Mouse (Mus musculus) ES-Bruce4 (cell line): ENCODE results near the gene Olfr338. TPM values are rescaled to one million over a fixed set of nuclear protein-coding genes. Genes with fewer than 3 reads are reported as not detected.
"Not testable (repeated sequence)": the region's sequence is repeated elsewhere in the genome, so short reads cannot be mapped to it uniquely, and the experiment has no call there.

Experiments used
- H3K27ac ChIP-seq: 2 replicates; pipeline ENCODE4 v1.5.1; 2012; ENCODE audit warnings: low read length, inconsistent platforms; ENCODE audit not compliant: insufficient read depth
- H3K27me3 ChIP-seq: 2 replicates; pipeline ENCODE4 v1.6.1; 2012; ENCODE audit warnings: mild to moderate bottlenecking, low read length, inconsistent platforms; ENCODE audit not compliant: control insufficient read depth, poor library complexity, insufficient read depth, severe bottlenecking
- H3K36me3 ChIP-seq: 2 replicates; pipeline ENCODE4 v1.6.1; 2012; ENCODE audit warnings: inconsistent platforms, mild to moderate bottlenecking, low read length, moderate library complexity; ENCODE audit not compliant: control insufficient read depth, poor library complexity, insufficient read depth, severe bottlenecking
- H3K4me1 ChIP-seq: one replicate; pipeline ENCODE4 v1.8.1; 2011; ENCODE audit warnings: low read length; ENCODE audit not compliant: control insufficient read depth, insufficient read depth
- H3K4me3 ChIP-seq: 2 replicates; pipeline ENCODE4 v1.5.1; 2011; ENCODE audit warnings: low read depth, mild to moderate bottlenecking, low read length
- H3K9ac ChIP-seq: 2 replicates; pipeline ENCODE4 v1.6.1; 2012; ENCODE audit warnings: low read depth, mild to moderate bottlenecking, inconsistent platforms; ENCODE audit not compliant: poor library complexity, severe bottlenecking
- H3K9me3 ChIP-seq: replicated peaks from 2 replicates; pipeline ENCODE4 v1.6.1; 2012; ENCODE audit warnings: mild to moderate bottlenecking, low read length, inconsistent platforms; ENCODE audit not compliant: control insufficient read depth, poor library complexity, insufficient read depth, severe bottlenecking
- CTCF ChIP-seq: IDR thresholded peaks from one replicate; pipeline ENCODE4 v1.8.1; 2011; ENCODE audit warnings: low read depth, low read length
- EP300 ChIP-seq: IDR thresholded peaks from 2 replicates; pipeline ENCODE4 v1.6.1; 2011; ENCODE audit warnings: low read depth, low read length; ENCODE audit not compliant: insufficient read depth
- POLR2A ChIP-seq: IDR thresholded peaks from one replicate; pipeline ENCODE4 v1.8.1; 2011; ENCODE audit warnings: low read length; ENCODE audit not compliant: insufficient read depth
- polyA plus RNA-seq: library from polyadenylated mRNA; stranded (reverse); fragments of >200 nt; gene quantifications from 2 replicates; pipeline ENCODE4 v1.2.4, GENCODE M21; 2011; ENCODE audit warnings: low read depth; ENCODE audit not compliant: missing spikeins, insufficient read depth, insufficient read length

Gene Olfr338
- not detected in 2 replicates for polyA plus RNA-seq

GRCm38 (mm10) chr2:36373219-36373618 is at the start of gene Olfr338:
TSS of gene Olfr338 (plus strand) at chr2:36373519.
- Histone ChIP-seq H3K4me1 (no peaks in the 10 kb centered on the region), H3K27me3 (no peaks in the 10 kb centered on the region), H3K4me3 (no peak within 1 kb of the TSS), H3K9ac (no peak within 1 kb of the TSS), H3K36me3 (no peaks in the 10 kb centered on the region), H3K27ac (no peak within 1 kb of the TSS), H3K9me3 (no peaks in the 10 kb centered on the region)
- no peak for TF ChIP-seq POLR2A
- TF ChIP-seq CTCF, result no peak
- no peak for TF ChIP-seq EP300

DNA sequence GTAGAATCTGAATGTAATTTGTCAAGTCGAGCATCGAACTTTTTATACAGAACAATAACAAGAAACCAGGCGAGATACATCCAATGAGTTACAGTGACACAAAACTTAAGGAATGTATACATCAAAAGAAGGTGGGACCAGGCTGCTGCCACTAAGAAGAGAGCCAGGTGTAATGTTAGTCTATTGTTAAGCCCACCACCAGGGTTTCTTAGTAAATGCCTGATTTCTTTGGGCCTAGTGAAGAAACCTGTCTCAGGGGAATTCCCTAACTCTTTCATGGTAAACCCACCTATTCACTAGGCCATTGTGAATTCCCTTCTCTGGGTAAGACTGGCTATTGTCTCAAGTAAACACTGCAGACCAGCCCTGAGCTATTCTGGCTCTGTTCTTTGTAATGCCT is 41.9 kb downstream of the Olfr338 start:
- H3K9ac ChIP-seq, H3K4me1 ChIP-seq: not testable (repeated sequence)

DNA sequence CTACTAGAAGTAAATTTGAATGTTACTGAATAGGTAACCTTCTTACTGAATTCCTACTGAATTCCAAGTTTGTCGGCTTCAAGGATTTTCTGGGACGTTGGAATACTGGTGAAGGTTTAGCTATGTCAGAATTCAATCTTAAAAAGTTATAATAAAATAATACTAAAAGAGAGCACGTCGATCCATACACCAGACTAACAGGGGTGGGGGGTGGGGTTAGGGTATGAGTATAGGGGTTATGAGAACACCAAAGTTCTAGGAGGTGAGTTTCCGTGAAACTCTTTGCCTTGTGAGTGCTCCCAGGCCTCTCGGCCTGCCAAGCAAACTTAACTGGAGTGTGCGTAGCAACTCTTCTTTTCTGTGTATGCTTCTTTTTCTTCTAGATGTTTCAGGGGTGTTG is 42.3 kb downstream of the Olfr338 start:
- H3K27ac ChIP-seq, result peak overlapping the region; percentile 93
- not testable (repeated sequence) for H3K4me1 ChIP-seq, H3K36me3 ChIP-seq, H3K27me3 ChIP-seq, H3K4me3 ChIP-seq, H3K9ac ChIP-seq
- peaks cover 13% of the 10 kb centered on the region for H3K9me3 ChIP-seq

More for the DNA sequence above, 41.9 kb downstream of the Olfr338 start:
- not testable (repeated sequence) for H3K36me3 ChIP-seq, H3K4me3 ChIP-seq, H3K27me3 ChIP-seq
- H3K9me3 ChIP-seq, result peaks cover 13% of the 10 kb centered on the region
- H3K27ac ChIP-seq, result peak overlapping the region; percentile 96

DNA sequence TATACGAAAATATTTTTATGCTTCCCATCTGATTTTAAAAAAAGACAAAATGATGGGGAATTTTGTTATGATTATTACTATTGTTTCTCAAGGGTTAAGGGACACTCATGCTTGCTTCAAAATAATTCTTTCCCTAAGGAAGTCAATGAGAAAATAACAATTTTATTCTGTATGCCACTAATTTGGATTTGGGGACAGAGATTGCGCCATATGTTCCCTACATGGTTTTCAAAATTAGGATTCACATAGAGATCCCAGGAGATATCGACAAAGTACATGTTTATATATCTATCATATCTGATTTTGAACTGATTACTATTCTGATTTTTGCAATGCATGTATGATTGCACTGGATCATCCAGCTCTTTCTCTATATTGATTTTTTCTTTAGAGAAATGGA is 45.3 kb downstream of the Olfr338 start, which contains the start of gene Olfr339:
TSS of gene Olfr339 (plus strand) at position 301 of the 400 bp plus-strand sequence.
- no peaks in the 10 kb centered on the region for H3K4me1 ChIP-seq
- no peaks in the 10 kb centered on the region for H3K36me3 ChIP-seq
- TF ChIP-seq CTCF (no peak), EP300 (no peak), POLR2A (no peak)
- H3K9ac ChIP-seq, result no peak within 1 kb of the TSS
- no peaks in the 10 kb centered on the region for H3K27me3 ChIP-seq
- H3K27ac ChIP-seq, result no peak within 1 kb of the TSS
- H3K9me3 ChIP-seq, result peaks cover under 1% of the 10 kb centered on the region; the same call in 1 of the 2 replicates
- no peak within 1 kb of the TSS for H3K4me3 ChIP-seq

Other genes starting within 250 kb of the Olfr338 start
- gene Mrrf, start 237.1 kb upstream of the Olfr338 start, polyA plus RNA-seq, result 28.3 and 35.9 TPM in 2 replicates
- 33.6 and 40.6 TPM in 2 replicates for gene Rbm18, start 236.7 kb upstream of the Olfr338 start, polyA plus RNA-seq
- gene Ptgs1, start 143.1 kb upstream of the Olfr338 start, polyA plus RNA-seq, result 2.2 and 2.3 TPM in 2 replicates
- not detected in 2 replicates for gene Olfr339, start 45.4 kb downstream of the Olfr338 start, polyA plus RNA-seq
- gene Olfr340, start 79.1 kb downstream of the Olfr338 start, polyA plus RNA-seq, result not detected in 2 replicates
- gene Olfr341, start 108.9 kb downstream of the Olfr338 start, polyA plus RNA-seq, result not detected in 2 replicates
- gene Olfr342, start 151.5 kb downstream of the Olfr338 start, polyA plus RNA-seq, result not detected in 2 replicates
- gene Olfr344, start 193.1 kb downstream of the Olfr338 start, polyA plus RNA-seq, result 0.10 TPM in 1 of 2 replicates, not detected in the other